Mouse (Mus musculus): ENCODE data around the gene Chpf.

Gene Chpf

GRCm38 (mm10) chr1:75458025-75458788 lies 20.9 kb downstream of the Chpf start:
- DNase-seq, result no peak

GRCm38 (mm10) chr1:75457710-75458024 lies 21.4 kb downstream of the Chpf start:
- no peak for DNase-seq

GRCm38 (mm10) chr1:75456746-75457564 lies 22.2 kb downstream of the Chpf start:
- no peak for DNase-seq

GRCm38 (mm10) chr1:75455948-75456347 lies 23.2 kb downstream of the Chpf start:
- no peak for DNase-seq

- no peak for DNase-seq
Measured at GRCm38 (mm10) chr1:75455433-75455832, 23.7 kb downstream of the Chpf start.

GRCm38 (mm10) chr1:75451900-75452299 lies 27.2 kb downstream of the Chpf start:
- DNase-seq, result no peak

- no peak for DNase-seq
Measured at GRCm38 (mm10) chr1:75450314-75451005, 28.6 kb downstream of the Chpf start, which contains the start of gene Asic4. Asic4 (plus strand) TSS chr1:75450436.

GRCm38 (mm10) chr1:75449377-75450135 lies 29.6 kb downstream of the Chpf start:
- no peak for DNase-seq

- no peak for DNase-seq
Measured at GRCm38 (mm10) chr1:75448937-75449336, 30.2 kb downstream of the Chpf start.

- no peak for DNase-seq
Measured at GRCm38 (mm10) chr1:75448052-75448431, 31.1 kb downstream of the Chpf start.

- DNase-seq, result no peak
Measured at GRCm38 (mm10) chr1:75447265-75448051, 31.6 kb downstream of the Chpf start.

GRCm38 (mm10) chr1:75446656-75447055 lies 32.5 kb downstream of the Chpf start:
- no peak for DNase-seq

GRCm38 (mm10) chr1:75445751-75446611 lies 33.1 kb downstream of the Chpf start:
- peak; percentile 50 to 52 for DNase-seq

- no peak for DNase-seq
Measured at GRCm38 (mm10) chr1:75445141-75445701, 33.9 kb downstream of the Chpf start.

GRCm38 (mm10) chr1:75444208-75444607 lies 34.9 kb downstream of the Chpf start:
- no peak for DNase-seq

GRCm38 (mm10) chr1:75443247-75444024 lies 35.7 kb downstream of the Chpf start:
- no peak for DNase-seq

GRCm38 (mm10) chr1:75442811-75443210 lies 36.3 kb downstream of the Chpf start:
- no peak for DNase-seq

GRCm38 (mm10) chr1:75442171-75442570 lies 36.9 kb downstream of the Chpf start:
- no peak for DNase-seq

GRCm38 (mm10) chr1:75441471-75441996 lies 37.6 kb downstream of the Chpf start:
- no peak for DNase-seq

Data from thymus, postnatal 36 days (tissue).